Mouse (Mus musculus): ENCODE results near the gene Ipo11. TPM values are rescaled to one million over a fixed set of nuclear protein-coding genes. Genes with fewer than 3 reads are reported as not detected.

Ipo11 gene
- total RNA-seq, 1 experiment from 2014 or later = 40.1 TPM

GRCm38 (mm10) chr13:106813519-106813918, 123.2 kb downstream of the Ipo11 start:
- DNase-seq = no peak

DNA sequence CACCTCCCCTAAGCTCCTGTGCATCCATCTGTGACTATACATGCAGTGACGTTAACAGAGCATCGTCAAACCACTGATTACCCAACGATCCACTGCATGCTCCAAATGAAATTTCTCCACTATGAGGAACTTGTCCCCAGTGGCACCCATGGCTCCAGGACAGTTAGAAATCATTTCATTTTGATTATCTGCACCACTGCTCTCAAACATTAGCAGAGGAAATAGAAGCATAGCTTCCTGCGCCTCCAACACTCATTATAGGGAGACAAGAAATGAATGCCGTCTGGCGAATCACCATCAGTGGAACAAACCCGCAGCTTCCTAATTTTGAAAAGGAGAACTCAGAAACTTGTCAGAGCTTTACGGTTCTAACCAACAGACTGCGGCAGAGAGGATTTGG, 123.7 kb downstream of the Ipo11 start:
- DNase-seq = no peak

DNA sequence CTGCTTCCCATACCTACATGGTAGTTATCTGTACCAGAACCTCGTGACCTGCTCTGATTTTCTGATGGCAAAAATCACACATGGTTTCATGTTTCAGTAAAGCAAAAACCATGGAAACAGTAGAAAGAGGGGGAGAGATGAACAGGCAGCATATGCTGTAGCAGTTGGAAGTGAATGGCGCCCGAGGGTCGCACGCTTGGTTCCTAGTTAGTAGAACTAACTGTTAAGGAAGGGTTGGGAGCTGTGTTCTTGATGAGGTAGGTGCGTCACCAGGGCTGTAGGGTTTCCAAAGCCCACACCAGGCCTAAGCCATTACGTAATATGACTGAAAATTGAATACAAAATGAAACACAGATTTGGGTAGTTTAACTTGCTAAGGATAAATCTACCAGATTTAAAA, 126.6 kb downstream of the Ipo11 start:
- no peak for DNase-seq

DNA sequence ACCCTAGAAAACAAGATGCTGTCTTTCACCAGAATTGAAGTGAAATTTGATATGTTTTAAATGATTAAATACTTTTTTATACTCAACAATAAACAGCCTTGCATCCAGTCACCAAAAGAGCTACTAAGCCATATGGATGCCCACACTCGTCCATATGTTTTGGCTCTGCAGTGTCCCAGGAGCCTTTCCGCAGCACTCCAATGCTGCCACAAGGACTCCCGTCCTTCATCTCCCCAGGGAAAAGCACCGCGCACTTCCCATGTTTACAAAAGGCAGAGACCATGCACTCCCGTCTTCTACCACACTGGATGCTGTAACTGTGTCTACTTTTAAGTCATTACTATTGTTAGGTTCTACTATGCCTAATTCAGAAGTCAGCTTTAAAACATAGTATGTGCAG, 127.9 kb downstream of the Ipo11 start:
- DNase-seq = no peak

- DNase-seq = no peak
Measured at GRCm38 (mm10) chr13:106808315-106808714, 128.4 kb downstream of the Ipo11 start.

- no peak for DNase-seq
Measured at GRCm38 (mm10) chr13:106807303-106807702, 129.5 kb downstream of the Ipo11 start.

GRCm38 (mm10) chr13:106805146-106805545, 131.6 kb downstream of the Ipo11 start:
- DNase-seq = no peak

- DNase-seq = no peak
Measured at GRCm38 (mm10) chr13:106798026-106798425, 138.7 kb downstream of the Ipo11 start.

DNA sequence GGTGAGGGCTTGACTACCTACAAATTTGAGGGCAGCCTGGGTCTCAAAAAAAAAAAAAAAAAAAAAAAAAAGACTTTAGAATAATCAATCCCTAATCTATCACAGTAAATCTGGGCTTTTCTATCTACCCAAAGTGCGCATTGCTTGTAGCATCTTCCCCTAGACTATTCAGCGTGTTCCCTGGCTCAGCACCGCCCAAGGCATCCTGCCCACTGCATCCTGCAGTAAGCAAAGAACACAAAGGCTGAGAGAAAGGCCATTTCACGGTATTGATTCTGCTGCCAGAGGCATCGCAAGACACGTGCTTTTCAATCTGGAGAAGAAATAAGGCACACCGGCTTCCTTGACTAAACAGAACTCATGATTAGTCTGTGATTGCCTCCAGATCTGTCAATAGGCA, 147.9 kb downstream of the Ipo11 start:
- DNase-seq = no peak

DNA sequence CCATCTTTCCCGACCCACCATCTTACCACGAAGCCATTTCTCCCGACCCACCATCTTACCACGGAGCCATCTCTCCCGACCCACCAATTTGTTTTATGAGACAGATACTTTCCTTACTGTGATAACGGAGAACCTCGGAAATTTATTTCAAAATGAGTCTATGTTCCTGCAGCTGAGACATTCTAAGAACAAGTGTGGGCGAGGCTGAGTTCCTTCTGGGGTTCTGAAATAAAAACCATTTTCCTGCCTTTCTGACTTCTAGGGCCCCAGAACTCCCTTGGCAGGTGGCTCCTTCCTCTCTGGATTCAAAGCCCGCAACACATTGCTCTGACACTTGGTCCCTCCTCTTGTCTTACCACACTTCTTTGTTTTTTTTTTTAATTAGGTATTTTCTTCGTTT, 168.0 kb downstream of the Ipo11 start:
- DNase-seq = no peak

GRCm38 (mm10) chr13:106762611-106763010, 174.1 kb downstream of the Ipo11 start:
- no peak for DNase-seq

- no peak for DNase-seq
Measured at GRCm38 (mm10) chr13:106761661-106762060, 175.1 kb downstream of the Ipo11 start.

DNA sequence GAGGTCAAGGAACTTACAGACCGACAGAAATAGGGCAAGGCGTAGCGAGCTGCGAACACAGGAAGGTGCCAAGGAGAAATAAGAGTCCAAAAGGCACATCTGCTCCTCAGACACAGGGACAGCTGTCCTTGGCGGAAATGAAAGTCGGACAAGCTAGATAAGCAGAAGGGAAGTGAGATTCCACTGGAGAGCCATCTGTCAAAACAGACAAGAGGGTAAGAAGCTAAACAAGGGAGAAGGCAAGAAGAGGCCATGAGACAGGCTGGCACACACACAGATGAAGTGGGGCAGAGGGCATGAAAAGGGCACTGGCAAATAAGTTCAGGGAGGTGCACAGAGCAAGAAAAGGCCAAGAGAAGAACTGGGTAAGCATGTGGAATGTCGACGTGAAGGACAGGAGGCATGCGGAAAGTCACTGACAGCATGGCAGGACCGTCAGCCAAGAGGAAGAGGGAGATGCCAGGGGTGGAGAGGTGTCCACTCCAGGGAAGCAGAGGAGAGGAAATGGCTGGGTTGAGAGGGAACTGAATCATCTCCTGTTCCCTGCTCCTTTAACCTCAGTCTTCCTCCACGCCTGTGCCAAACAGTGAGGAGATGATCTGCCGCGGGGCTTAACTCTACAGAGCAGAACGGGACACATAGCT, 176.4 kb downstream of the Ipo11 start:
- peak; percentile 18 for DNase-seq

DNA sequence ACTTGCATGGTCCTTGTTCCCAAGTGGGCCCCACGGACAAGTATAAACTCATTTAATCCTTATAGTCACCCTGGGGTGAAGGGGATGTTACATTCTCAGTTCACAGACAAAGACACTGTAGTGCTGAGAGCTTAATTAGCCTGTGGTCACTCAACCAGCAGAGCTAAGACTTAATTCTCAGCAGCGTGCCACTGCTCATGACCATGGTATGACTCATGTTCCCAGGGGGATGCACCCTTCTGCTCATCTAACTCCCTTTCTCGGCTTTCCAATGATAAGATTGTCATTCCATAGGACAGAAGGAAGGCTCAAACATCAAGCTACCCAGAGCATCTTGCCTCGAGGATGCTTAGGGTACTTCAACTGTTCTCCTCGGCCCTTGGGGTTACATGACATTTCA, 180.9 kb downstream of the Ipo11 start:
- no peak for DNase-seq

DNA sequence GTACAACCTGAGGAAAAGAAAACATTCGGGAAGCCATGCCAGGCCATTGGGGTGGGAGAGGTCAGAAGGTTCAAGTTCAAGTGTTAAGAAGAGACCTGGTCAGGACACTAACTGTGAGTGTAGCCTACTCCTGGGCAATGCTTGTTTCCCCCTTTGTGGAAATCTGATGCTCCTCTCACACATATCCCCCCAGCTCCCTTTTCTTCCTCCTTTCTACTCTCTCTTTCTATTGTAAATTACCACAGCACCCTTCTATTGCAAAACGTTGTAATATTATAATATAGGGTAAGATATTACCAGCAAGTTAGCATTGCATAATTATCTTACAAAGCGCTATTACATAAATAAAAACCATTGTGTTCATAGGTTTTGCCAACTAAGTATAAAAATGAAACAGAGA, 182.5 kb downstream of the Ipo11 start:
- DNase-seq = no peak

DNA sequence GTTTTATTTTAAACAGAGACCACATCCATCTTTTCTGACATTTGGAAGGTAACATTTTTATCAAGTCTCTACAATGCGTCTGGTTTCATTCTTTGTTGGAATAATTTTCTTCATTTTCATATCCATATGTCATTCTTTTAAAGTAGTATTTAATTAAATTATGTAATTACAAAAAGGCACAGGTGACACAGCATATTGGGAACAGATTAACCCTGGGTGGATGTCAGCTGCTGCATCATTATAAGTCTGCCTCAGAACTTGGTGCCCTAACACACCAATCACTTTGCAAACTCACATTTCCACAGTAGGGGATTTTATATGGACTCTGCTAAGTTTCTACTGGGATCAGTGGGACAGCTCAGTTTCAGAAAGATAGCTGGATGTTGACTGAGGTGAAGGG, 184.8 kb downstream of the Ipo11 start:
- DNase-seq = no peak

DNA sequence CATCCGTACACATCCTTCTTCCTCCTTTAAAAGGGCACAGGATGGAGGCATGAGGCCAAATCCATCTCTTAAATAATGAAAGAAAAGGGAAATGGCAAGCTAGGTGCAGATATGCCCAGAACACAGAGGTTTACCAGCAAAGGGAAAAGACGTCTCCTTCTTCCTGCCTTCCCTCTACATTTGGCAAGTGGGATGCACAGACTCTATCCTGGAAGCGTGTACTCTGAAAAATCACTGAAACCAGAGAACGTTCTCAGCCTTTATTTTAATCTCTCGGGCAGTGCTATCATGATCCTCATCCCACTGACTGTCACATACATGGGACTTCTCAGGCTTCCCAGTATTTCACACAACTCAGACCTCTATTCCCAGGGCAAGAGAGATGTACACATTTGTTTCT, 189.9 kb downstream of the Ipo11 start:
- no peak for DNase-seq

- no peak for DNase-seq
Measured at GRCm38 (mm10) chr13:106745201-106745600, 191.6 kb downstream of the Ipo11 start.

Other genes with a start within 250 kb of the Ipo11 start
- gene Dimt1, start 10.2 kb upstream of the Ipo11 start, total RNA-seq (2021) = 15.1 and 17.3 TPM in 2 replicates
- gene Kif2a, start 85.2 kb upstream of the Ipo11 start, total RNA-seq (2021) = 33.3 and 42.7 TPM in 2 replicates